Mouse (Mus musculus): ENCODE data around the gene Cyp2d11.

GRCm38 (mm10) chr15:82368851-82369250, 25.0 kb downstream of the Cyp2d11 start:
- no peak for TF ChIP-seq CTCF (IDR thresholded peaks at IDR 0.05; ENCODE audit: borderline replicate concordance, control insufficient read depth, extremely low read depth, insufficient read depth, low read length, poor library complexity)
- no peak for TF ChIP-seq POLR2A (IDR thresholded peaks at IDR 0.05; ENCODE audit: control insufficient read depth, extremely low read depth, insufficient read depth, low read length, poor library complexity)

Data from thymus, adult 2 months (tissue).